Mouse (Mus musculus) kidney, adult 8-10 months (tissue): Measurements from ENCODE around the gene Micu2.
"Not testable (repeated sequence)": the region's sequence is repeated elsewhere in the genome, so short reads cannot be mapped to it uniquely, and the experiment has no call there.

Experiments
- DNase-seq, 2 experiments: peaks; one replicate each; pipeline ENCODE4 v3.0.0; 2022

Gene Micu2

DNA sequence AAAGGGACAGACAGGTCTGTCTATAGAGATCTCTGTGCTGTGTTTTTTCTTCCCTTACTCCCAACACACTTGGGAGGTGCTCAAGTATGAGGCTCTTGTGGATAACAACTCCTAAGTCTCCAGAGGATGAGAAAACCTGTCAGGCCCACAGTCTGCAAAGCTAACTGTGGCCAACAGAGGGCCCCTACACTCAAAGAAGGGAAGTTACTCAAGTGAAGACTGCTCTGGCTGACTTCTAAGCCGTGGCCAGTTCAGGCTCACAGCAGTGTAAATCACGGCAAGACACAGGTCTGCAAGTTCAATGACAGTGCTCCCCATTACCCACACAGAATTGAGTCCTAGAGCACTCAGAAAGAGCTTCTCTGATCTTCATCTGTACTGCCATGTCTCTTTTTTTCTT lies 48.0 kb downstream of the Micu2 start:
- peak in 1 of 2 experiments; percentile 44 for DNase-seq

DNA sequence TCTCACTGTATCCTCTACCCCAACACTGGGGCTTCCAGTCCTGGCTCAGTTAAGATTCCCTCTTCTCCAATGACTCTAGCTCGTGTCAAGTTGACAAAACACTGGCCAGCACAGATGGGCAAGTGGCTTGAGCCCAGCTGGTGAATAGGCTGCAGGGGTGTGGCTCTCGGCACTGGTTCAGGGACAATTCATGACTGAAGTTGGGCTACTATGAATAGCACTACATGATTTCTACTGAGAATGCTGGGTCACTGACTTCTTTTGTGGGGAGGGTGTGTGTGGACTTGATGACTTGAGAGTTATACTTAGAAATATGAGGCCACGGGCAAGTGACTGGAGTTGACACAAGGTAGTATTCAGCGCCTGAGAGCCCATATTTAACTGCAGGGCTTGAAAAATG lies 53.2 kb downstream of the Micu2 start:
- DNase-seq: no peak

DNA sequence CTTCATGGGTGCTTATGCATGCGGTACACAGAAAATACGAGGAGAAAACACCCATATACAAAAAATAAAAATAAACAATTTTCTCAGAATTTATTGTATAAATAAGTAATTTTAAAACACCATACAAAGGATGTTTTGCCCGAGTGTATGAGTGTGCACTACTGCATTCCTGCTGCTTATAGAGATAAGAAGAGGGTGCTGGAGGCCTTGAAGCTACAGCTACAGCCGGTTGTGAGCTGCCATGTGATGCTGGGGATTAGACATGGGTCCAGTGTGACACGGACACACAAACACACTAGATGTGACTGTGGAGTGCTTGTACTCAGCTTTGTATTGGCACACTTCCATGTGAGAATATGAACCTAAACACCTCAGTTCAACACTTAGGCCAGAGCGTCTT lies 61.8 kb downstream of the Micu2 start:
- DNase-seq: no peak

DNA sequence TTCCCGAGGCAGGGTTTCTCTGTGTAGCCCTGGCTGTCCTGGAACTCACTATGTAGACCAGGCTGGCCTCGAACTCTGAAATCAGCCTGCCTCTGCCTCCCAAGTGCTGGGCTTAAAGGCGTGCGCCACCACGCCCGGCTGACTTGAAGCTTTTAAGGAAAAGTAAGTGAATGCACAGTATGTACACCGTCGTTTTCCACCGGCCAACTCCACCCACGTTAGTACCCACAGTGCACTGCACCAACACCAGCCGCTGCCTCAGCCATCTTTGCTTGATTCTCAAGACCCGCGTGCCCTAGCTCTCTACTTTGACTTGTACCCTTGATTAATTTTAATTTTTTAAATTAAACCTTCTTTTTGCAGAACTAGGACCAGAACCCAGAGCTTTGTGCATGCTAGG lies 64.4 kb downstream of the Micu2 start:
- DNase-seq: no peak

DNA sequence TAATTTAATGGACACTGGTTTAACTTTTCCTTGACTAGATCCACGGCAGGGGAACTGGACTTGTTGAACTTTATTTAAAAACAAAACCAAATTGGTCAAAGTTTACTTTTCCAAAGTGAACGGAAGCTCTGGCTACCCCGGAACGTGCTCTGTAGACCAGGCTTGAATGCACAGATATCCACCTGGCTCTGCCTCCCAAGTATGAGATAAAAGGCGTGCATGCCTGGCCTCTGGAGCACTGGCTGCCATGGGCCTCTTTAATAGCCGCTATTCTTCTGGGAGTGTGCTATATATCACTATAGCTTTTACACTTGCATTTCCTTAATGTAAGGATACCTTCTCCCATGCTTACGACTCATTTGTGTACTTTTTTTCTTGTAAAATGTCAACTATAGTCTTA lies 65.5 kb downstream of the Micu2 start:
- no peak for DNase-seq

DNA sequence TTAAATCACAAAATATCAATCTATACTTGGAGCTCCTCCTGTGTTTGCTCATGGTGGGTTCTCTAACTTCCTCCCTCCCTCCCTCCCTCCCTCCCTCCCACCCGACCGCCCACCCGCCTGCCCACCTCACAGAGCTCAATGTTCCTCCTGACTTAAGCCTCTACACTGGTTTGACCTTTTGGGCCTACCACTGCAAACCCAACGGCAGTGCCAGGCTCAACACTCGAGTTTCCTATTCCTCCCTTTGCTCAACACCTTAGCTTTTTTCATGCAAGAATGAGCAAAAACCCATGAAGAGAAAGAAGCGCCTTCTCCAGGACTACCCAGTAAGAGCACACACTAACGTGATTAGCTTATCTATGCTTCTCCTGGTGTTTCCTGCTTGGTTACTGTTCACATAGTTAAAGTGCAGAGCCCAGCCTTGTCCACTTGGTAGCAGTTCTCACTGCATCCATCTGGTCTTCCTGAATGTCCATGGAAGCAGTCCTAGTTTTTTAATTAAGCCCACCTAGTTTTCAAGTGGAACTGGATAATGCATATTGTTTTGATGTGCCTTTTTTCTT lies 66.1 kb downstream of the Micu2 start:
- no peak for DNase-seq

DNA sequence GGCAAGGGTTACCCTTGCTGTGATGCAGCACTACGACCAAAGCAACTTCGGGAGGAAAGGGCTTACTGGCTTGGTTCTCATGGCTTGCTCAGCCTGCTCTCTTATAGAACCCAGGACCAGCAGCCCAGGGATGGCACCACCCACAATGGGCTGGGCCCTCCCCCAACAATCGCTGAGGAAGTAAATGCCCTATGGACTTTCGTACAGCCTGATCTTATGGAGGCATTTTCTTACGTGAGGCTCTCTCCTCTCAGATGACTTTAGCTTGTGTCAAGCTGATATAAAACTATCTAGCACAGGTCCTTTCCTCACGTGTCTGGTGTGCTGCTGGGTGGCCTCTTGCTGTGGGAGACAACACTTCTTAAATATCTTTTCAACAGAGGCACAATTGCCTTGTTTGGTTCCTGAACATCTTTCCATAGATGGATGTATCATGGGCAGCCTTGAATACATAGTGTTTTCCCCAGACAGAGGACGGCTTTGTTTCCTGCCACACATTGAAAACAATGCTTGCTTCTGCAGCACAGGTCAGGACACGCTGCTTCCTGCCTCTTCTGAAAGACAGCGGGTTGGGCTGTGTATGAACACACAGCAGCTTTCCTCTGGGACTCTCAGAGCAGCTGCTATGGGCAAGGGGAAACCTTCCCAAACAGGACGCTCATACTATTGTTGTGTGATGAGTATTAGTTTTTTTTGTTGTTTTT lies 77.5 kb downstream of the Micu2 start:
- DNase-seq: peak in 1 of 2 experiments; percentile 7

DNA sequence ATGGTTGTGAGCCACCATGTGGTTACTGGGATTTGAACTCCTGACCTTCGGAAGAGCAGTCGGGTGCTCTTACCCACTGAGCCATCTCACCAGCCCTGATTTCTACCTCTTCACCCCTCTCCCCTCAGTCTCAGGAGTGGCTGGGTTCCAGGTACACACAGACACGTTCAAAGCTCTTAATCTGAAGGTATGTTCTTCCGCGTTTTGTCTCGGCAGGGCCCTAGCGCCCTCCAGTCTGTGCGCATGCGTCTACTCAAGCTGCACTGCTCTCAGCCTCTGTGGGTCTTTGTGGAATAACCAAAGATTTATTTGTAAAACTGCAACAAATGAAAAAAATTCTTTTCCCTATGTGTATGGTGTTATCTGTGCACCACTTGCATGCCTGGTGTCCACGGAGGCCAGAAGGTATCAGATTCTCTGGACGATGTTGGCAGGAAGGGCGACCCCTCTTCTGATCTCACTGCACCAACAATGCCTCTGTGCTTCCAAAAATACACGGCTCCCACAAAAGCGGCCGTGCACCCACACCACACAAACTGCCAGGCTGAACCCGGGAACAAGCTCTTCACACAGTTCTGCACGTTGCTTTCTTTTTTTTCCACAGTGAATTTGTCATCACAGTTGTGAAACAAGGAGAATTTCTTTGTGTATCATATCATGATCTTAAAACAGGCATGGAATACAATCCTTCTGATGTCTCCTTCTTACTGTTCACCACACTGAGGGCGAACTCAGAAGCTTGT lies 78.3 kb downstream of the Micu2 start:
- no peak for DNase-seq

DNA sequence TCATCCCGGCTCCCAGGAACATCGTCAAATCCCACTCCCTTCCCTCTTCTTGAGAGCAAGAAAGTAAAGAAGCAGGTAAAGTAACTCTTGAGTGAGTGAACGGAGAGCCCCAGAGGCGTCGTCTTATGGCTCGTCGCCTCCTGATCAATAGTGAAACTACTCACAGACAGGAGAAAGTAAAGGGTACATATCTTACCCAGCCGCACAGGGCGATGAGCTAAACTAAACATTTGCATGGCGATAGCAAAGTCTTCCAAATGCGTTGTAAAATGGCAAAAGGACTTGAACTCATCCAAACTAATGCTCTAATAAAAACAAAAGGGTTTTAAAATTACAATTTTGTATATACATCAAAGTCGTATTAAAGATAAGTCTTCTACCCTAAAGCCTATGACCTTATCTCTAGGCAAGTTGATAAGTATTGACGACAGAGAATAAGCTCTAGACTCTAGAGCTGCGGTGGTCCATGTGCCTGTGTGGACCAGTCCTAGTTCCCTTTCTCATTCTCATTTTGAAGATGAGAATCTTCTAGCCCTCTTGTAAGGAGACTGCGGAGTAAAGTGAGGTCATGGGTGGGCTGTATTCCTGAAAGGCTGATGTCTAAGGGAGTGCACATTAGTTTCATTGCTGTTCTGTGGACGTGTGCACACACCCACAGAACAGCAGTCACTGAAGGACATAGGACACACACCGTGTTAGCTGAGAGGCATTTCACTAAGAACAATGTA lies 79.8 kb downstream of the Micu2 start:
- DNase-seq: no peak

DNA sequence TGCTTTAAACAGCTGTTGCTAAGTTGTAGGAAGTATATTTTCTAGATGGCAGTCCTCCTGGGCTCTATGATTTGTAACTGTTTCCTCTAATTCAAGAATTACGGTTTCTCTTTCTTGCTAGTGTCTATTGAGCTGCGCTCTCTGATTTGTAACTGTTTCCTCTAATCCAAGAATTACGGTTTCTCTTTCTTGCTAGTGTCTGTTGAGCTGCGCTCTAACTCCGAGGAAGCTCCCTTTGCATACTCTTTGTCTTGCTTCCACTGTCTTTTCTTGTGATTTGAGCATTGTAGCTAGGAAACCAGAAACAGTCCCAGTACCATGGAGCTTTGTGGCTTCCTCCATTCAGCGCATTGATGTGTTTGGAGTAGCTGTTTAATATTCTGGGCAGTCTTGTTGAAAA lies 83.7 kb downstream of the Micu2 start:
- DNase-seq: no peak

DNA sequence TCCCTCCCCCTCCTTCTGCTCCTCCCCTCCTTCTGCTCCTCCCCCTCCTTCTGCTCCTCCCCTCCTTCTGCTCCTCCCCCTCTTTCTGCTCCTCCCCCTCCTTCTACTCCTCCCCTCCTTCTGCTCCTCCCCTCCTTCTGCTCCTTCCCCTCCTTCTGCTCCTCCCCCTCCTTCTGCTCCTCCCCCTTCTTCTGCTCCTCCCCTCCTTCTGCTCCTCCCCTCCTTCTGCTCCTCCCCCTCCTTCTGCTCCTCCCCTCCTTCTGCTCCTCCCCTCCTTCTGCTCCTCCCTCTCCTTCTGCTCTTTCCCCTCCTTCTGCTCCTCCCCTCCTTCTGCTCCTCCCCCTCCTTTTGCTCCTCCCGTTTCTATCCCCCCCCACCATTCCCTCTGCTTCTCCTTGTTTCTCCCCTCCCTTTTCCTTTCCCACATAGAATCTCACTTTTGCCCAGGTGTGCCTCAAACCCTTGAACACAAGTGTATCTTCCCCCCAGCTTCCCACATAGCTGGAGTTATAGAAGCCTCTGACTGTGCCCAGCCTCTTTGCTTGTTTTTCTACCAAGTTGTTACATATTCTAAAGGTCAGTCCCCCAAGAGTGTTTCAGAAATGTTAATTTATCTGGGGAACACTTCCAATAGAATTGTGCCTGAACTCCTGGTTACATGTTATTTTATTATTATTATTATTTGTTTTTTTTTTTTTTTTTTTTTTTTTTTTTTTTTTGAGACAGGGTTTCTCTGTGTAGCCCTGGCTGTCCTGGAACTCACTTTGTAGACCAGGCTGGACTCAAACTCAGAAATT lies 86.7 kb downstream of the Micu2 start:
- not testable (repeated sequence) for DNase-seq

DNA sequence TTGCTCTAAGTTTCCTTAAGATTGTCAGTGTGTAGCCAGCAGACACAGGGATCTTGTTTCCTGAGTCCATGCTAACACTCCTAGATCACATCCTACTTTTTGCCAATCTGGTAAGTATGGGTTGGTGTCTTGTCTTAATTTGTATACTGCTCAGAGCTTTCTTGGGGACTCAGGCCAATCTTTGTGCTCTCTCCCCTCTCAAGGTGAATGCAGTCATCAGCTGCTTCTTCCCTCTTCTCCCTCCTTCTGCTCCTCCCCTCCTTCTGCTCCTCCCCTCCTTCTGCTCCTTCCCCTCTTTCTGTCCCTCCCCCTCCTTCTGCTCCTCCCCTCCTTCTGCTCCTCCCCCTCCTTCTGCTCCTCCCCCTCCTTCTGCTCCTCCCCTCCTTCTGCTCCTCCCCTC lies 87.3 kb downstream of the Micu2 start:
- DNase-seq: not testable (repeated sequence)

DNA sequence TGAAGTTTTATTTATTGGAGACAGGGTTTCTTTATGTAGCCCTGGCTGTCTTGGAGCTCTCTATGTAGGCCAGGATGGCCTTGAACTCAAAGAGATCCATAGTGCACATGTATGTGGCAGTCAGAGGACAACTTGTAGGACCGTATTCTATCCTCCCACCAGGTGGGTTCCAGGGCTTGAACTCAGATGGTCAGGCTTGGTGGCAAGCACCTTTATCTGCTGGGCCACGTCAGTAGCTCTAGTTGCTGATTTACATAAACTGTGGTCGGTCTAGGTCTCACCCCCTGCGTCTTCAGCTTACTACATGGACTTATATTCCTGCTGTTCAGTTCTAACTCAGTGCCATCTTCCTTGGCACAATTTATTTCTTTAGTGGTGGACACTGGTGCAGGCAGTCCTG lies 87.7 kb downstream of the Micu2 start:
- DNase-seq: no peak

DNA sequence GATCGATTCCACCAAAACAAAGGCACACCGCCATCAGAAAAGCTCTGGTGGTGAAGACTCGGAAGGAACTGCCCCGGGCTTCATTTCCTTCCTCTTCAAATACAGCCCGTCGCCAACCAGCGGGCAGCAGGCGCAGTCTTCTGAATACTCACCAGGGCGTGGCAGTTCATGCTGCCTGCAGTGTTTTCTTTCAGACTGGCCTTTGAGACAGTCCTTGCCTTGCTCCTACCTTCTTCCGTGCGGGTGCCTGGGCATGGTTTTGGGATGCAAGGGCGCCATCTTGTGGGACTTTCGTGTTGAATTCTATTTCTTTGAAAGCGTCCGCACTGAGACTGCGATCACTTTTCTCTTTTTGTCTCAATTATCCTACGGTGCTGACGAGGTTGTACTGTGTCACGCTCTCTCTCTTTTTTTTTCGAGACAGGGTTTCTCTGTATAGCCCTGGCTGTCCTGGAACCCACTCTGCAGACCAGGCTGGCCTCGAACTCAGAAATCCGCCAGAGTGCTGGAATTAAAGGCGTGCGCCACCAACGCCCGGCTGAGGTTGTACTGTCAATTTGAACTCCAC lies 88.5 kb downstream of the Micu2 start:
- peak; percentile 84 to 91 for DNase-seq

DNA sequence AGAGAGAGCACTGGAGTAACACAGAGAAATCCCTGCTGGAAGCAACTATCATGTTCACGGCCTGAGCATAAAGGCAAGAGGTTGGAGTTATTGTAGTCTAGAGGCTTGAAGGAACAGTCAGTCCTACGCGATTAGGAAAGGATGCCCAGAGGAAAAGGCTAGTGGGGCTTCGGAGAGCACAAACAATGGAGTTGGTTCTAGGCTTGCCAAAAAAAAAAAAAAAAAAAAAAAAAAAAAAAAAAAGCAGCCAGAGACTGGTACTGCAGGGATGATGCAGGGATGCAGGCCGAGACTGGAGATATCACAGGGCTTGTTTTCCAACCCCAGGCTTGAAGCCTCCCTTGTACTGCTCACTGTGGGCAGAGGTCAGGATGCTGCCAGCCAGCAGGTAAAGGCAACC lies 89.8 kb downstream of the Micu2 start:
- DNase-seq: no peak

DNA sequence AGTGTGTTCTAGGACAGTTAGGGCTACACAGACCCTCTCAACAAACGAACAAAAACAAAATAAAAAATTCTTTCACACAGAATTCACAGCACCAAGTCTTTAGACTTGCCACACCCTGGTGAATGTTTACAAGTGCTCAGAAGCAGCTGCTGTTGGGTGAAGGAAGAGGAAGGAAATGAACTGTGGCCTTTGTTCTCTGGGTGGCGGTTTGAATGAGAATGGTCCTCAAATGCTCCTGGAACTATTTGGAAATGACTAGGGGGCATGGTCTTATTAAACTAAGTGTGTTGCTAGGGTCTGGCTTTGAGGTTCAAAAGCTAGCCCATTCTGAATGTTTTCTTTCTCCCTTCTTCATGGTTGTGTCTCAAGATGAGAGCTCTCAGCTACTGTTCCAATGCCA lies 90.6 kb downstream of the Micu2 start:
- DNase-seq: no peak

DNA sequence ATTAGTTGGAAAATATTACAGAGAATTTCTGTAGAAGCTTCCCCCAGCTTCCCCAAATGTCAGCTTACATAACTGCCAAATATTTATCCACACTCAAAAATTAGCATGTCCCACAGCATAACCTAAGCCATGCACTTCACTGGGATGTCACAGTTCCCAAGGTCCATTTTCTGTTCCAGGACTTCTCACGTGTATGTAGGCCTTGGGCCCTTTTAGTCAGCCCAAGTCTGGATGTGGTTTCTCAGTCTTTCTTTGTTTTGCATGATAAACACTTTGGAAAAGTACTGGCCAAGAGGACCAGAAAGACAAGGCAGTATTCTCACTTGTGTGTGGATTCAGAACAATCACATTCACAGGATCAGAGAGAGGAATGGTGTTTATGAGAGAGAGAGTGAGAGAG lies 97.1 kb downstream of the Micu2 start:
- no peak for DNase-seq

DNA sequence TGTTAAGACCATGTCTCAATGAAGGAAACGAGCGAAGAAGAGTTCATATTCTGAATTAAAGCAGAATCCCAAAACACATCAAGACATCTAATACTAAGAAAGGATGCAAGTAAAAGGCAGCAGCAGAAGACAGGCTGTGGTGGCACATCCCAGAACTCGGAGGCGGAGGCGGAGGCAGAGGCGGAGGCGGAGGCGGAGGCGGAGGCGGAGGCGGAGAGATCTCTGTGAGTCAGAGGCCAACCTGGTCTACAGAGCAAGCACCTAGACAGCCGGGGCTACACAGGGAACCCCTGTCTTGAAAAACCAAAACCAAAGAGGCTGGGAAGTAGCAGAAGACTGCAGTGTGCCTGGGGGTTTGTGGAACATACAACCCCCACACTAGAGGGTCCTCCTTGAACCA lies 102.2 kb downstream of the Micu2 start:
- no peak for DNase-seq

DNA sequence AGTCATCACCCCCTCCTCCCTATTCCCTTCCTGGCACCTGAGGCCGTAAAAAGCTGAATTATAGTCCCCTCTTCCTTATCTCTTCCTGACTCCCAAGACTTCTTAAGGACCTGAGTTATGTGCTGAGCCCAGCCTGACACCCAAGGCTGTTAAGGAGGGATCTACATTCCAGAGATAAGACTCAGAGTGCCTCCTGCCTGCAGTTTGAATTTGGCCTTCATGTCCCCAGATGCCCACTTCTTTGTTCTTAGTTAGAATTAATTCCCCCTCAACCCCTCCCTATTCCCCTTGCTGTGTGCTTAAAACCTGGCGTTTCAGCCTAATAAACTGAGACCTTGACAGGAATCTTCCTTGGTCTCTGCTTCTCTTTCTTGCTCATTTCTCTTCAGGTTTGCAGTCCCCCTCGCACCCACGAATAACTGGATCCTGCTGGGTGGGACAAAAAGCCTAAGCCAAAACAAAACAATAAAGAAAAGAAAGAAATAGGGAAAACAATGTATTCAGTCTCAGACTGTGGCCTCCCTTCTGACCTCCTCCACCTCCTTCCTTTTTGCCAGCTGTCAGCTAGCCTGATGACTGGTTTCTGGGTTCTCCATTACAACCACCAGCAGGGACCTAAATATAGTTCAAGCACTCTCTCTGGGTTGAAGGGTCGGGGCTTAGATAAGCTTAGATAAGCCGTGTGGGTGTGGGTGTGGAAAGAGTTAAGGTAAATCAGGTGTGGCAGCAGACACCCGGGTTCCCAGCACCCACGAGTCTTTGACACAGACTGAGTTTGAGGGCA lies 102.8 kb downstream of the Micu2 start:
- DNase-seq: not testable (repeated sequence)

DNA sequence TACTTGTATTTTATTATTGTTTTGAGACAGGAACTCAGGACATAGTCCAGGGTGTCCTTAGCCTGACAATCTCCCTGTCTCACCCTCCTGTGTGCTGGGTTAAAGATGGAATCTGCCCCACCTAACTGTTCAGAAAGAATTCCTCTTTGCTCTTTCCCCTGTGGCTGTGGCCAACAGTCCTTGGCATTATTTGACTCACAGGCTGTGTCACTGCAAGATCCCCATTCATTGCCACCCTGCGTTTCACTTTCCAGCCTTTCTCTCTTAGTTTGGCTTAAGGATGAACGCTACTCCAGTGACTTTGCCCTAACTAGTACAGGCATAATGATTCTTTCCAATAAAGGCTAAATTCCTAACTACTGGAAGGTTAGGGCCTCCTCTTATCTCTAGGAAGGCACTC lies 104.7 kb downstream of the Micu2 start:
- DNase-seq: no peak

DNA sequence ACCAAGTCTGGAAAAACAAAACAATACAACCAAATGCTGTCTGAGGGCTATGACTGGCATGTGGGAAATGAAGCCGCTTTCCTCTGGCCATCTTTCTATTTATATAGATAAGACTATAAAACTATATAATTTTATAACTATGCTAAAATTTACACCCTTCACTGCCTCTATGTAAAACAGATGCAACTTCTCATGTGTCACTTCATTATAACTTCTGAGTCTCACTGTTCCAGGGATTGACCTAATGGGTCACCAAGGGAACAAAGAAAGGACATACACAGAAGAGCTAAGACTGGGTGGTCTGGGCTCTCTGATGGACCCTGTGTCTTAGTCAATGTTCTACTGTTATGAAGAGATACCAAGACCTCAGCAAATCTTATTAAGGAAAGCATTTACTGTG lies 106.1 kb downstream of the Micu2 start:
- DNase-seq: no peak
